Mouse (Mus musculus) adrenal gland, adult 2 months (tissue): ENCODE data around the gene Dmkn. TPM values are rescaled to one million over a fixed set of nuclear protein-coding genes. Genes with fewer than 3 reads are reported as not detected.
A peak's percentile ranks its signal among the peaks of the same experiment; 100 is the strongest.

ENCODE experiments used
- DNase-seq: peaks from one replicate; pipeline ENCODE4 v3.0.0; 2021
- polyA plus RNA-seq: library from polyadenylated mRNA; depleted of rRNA; stranded (reverse); fragments of >200 nt; gene quantifications from 2 replicates; pipeline ENCODE4 v1.2.3, GENCODE M21; 2012
- total RNA-seq, 2 experiments: library from RNA; stranded (reverse); gene quantifications; 2 replicates each; pipeline ENCODE4 v1.2.3; 2021

Gene Dmkn
- total and polyA plus RNA-seq, 3 experiments = 3.5 to 5.9 (median 3.9) TPM

DNA sequence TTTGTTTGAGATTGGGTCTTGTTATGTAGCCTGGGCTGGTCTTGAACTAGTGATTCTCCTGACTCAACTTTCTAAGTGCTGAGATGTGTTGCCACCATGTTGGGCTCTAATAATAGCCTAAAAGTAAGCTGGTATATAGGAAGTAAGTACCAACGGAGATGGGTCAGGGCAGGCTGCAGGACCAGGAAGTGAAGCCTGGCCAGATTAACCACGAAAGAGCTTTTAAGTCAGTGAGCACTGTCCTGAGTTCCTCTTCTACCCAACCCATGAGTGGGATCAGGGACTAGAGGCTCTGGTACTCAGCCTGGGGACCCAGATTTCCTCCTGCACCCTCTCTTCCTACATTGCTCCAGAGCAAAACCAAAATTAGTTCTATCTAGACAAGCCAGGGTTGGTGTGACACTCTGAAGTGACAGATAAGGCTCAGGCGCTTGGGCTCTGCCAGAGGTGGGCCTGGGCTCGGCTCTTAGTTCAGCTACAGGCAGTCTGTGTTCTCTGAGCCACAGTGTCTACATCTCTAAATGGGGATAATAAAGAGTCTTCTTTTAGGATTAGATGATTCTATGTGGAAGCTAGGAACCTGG is 1.7 kb upstream of the Dmkn start:
- DNase-seq = no peak

DNA sequence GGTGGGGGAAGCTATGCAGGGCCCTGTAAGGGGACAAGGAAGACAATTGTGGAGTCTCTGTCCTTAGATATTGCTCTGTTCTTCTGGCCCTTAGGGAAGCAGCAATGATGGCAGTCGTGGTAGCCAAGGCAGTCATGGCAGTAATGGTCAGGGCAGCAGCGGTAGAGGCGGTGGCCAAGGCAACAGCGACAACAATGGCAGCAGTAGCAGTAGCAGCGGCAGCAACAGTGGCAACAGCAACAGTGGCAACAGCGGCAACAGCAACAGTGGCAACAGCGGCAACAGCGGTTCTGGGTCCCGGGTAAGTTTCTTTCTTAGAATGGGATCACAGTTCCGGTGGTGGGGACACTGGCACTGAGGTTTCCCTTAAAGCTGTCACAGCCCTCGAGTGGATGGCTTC is 1.6 kb downstream of the Dmkn start:
- no peak for DNase-seq

DNA sequence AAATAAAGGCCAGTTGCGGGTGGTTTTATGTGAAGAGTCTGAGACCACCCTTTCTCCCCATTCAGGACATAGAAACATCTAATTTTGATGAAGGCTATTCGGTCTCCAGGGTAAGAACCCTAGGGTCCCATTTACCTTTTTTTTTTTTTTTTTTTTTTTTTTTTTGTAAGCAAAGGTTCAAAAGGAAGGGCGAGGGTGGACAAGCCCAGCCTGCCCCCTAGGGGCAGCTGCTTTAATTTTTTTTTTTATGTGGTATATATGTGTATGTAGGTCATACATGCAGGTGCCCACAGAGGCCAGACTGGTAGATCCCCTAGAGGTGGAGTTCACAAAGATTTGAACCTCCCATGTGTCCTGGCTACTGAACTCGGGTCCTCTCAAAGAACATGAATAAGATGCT is 2.9 kb downstream of the Dmkn start:
- no peak for DNase-seq

- no peak for DNase-seq
Observed at GRCm38 (mm10) chr7:30769236-30769635, 5.7 kb downstream of the Dmkn start.

DNA sequence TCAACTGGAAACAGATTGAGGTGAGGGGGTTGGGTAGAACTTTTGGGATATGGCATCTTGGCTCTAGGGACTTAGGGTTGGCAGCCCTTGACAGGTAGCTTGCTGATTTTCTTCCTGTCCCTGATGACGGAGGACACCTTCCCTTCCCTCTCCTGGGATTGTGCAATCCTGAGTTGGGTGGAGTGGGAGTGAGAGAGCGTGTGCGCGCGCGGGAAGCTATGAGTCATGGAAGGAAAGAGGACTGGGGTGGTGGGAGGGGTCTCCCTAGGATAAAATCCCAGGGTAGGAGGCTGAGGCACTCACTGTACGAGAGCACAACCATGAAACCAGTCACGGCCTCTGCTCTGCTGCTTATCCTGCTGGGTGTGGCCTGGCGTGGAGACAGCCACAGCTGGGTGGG is 12.5 kb downstream of the Dmkn start:
- DNase-seq = no peak

DNA sequence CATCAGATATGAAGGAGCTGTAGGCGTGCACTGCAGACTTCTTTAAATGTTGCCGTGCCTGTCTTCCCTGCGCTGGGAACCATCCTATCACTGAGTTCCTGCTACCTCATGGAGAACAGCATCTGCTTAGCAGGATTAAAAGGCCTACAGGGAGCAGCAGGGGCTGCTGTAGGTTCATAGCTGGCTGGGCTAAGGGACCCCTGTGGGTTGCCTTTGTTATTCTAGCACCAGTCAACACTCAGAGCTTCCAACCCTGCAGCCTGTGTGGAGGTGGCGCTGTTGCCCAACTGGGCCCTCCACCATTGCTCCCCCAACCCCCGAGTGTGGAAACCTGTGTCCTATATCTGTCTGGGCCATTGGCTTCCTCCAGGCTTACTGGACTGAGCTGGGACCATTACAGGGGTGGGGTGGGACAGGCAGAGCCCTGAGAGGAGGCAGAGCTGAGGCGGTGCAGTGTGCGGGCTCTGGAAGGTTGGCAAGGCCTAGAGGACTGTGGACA is 13.6 kb downstream of the Dmkn start:
- DNase-seq = no peak

GRCm38 (mm10) chr7:30777911-30778310 is 14.4 kb downstream of the Dmkn start:
- no peak for DNase-seq

DNA sequence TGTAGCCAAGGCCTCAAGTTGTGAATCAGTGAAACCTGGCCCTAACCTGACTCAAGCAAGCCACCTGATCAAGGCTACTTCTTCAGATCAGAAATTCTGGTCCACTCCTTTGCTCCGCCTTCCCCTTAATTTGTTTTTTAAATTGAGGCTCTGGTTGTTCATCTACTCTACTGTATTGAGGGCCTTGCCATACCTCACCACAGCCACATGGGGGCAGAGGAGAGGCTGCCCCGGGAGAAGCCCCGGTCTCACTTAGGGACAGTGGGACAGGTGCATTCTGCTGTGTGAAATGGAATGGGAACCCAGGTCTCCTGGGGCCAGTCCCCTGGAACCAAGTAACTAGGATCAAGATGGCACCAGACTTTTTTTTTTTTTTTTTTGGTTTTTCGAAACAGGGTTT is 18.2 kb downstream of the Dmkn start:
- no peak for DNase-seq

GRCm38 (mm10) chr7:30782658-30783057 is 19.1 kb downstream of the Dmkn start:
- no peak for DNase-seq

DNA sequence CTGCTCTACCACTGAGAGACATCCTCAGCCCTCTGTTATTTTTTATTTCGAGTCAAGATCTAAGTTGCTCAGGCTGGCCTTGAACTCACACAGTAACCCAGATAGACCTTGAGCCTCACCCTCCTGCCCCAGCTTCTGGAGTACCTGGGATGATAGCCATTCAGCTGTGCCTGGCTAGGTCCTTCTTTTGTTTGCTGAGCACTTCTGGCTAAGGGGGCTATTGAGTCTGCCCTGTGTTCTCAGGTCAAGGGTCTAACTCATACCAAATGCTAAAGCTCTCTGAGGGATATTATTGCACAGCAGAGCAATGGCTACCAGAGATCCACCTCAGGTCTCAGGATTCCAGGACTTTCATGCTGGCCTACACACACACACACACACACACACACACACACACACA is 21.6 kb downstream of the Dmkn start:
- DNase-seq = no peak

DNA sequence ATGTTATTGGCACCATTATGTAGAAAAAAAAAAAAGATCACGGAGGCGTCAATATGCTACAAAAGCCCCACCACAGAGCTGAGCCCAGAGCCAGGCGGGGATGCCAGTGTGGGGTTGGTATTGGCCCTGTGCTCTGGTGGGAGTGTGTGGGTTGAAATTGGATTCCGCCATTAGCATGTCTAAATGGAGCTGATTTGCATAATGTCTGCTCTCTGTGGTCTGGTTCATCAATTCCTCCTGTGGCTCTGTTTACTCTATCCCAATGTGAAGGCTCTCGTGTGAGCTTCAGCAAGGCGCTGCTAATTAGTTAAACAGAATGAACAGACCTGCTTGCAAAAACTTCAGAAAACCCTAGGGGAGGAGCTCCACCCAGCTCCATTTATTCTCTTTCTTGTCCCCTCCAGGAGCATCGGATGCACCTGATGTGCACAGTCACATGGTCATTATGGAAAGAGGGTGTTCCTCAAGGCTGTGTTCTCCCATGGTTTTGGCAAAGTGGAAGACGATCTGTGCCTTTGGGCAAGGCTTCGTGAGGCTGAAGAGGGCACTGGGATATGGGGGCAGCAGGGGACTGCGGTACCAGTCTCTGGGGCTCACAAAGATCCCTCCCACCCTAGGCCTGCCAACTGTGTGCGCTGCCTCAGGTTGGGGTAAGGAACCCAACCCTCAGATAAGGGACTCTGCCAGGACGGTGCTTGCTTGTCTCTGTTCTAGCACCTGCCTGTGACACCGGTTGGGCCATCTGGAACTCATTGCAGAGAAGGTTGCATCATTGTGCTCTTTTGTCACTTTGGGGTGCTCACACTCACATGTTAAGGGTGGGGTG is 22.4 kb downstream of the Dmkn start:
- no peak for DNase-seq

GRCm38 (mm10) chr7:30787377-30788022 is 23.9 kb downstream of the Dmkn start, which contains the start of gene Krtdap:
Gene Krtdap (plus strand): TSS chr7:30787896.
- no peak for DNase-seq

GRCm38 (mm10) chr7:30790141-30790540 is 26.6 kb downstream of the Dmkn start:
- no peak for DNase-seq

DNA sequence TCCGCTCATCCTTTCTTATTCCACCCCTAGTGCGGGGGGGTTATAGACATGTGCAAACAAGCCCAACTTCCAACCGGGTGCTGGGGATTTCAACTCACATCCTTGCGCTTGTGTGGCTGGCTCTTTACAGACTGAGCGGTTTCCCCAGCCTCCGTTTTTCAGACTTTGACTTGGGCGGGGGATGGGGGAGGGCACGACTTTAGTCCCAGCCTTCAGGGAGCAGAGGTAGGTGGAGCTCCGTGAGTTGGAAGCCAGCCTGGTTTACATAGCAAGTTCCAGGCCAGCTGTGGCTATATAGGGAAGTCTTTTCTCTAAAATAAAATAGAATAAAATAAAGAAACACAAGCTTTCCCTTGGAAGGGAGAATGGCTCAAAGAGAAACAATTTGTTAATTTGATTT is 28.4 kb downstream of the Dmkn start:
- no peak for DNase-seq

DNA sequence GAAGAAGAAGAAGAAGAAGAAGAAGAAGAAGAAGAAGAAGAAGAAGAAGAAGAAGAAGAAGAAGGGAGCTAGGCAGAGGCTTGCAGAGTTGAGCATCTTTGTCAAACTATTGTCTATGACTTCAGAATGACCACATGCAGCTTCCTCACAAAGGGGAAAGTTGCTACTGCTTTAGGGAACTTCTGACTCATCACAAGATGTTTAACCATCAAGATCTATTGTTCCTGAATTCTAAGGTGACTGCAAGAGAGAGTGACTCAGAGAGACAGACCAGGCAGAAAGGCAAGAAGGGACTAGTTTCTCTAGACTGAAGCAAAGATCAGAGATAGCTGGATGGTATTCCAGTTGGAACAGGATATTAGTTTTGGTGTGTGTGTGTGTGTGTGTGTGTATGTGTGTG is 31.4 kb downstream of the Dmkn start:
- DNase-seq = no peak

GRCm38 (mm10) chr7:30796790-30797189 is 33.2 kb downstream of the Dmkn start:
- no peak for DNase-seq

- DNase-seq = no peak
Observed at GRCm38 (mm10) chr7:30800653-30801052, 37.1 kb downstream of the Dmkn start.

- DNase-seq = no peak
Observed at GRCm38 (mm10) chr7:30803256-30803655, 39.7 kb downstream of the Dmkn start.

GRCm38 (mm10) chr7:30804026-30804715 is 40.6 kb downstream of the Dmkn start:
- no peak for DNase-seq

DNA sequence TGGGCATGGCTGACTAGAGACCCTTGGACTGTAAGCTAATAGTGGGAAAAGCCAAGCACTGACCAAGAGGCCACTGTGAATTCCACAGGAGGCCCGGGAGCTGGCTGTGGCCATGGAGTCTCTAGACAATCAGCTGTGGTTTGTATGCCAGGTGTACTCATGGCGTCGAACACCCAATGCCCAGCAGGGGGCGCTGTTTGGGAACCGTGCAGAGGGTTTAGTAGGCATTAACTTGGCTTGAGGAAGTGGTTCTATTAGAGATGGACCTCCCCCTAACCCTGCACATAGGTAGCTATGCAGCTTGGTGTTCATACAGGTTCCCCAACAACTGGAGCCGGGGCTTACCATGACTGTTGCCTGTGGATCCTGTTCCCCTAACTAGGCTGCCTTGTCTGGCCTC is 42.4 kb downstream of the Dmkn start:
- peak; percentile 52 for DNase-seq

GRCm38 (mm10) chr7:30810319-30810718 is 46.8 kb downstream of the Dmkn start:
- DNase-seq = no peak

DNA sequence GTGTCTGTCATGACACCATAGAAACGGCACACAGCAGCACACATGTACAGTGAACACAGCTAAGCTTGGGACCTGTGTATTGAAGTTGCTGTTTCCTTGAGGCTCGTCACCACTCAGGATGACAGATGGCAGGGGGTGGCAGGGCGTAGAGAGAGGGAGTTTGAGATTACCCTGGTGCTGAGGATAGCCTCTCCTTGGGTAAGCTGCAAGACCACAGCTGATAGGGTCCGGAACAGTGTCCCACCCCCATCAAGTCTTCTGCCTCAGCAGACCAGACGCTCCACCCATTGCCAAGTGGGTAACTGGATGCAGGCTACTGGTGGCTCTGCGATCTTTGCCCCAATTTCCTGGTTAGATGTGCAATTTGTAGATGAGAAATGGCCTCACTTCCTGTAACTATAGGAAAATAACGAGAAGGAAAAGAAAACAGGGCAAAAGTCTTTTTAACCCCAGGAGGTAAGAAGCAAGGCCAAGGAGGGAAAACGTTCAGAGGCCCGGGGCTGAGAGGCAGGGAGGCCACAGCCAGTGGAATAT is 48.3 kb downstream of the Dmkn start:
- no peak for DNase-seq
